Mouse (Mus musculus) heart, postnatal 0 days (tissue): ENCODE measurements around the gene Zfp692. TPM values are rescaled to one million over a fixed set of nuclear protein-coding genes. Genes with fewer than 3 reads are reported as not detected.

ENCODE experiments used
- ATAC-seq: fragments of 200-750 bp; cut with Nextera tagmentation; 2 replicates; pipeline ENCODE4 v1.8.0; 2017; ENCODE audit warnings: low read depth, moderate number of reproducible peaks, moderate library complexity; ENCODE audit not compliant: insufficient read depth
- DNase-seq: peaks from one replicate; pipeline ENCODE4 v3.0.0-alpha.2; 2016; ENCODE audit warnings: low spot score
- H3K27ac ChIP-seq: fragments of 300-500 bp; sonication (generic); 2 replicates; pipeline ENCODE4 v1.5.1; 2014; ENCODE audit warnings: low read depth, mild to moderate bottlenecking
- H3K27me3 ChIP-seq: fragments of 300-500 bp; sonication (generic); 2 replicates; pipeline ENCODE4 v1.6.1; 2014; ENCODE audit warnings: low read length, mixed read lengths; ENCODE audit not compliant: control insufficient read depth, insufficient read depth
- H3K36me3 ChIP-seq: fragments of 300-500 bp; sonication (generic); replicated peaks from 2 replicates; pipeline ENCODE4 v1.6.1; 2014; ENCODE audit warnings: low read length, mixed read lengths; ENCODE audit not compliant: control insufficient read depth, insufficient read depth
- H3K4me1 ChIP-seq: fragments of 300-500 bp; sonication (generic); 2 replicates; pipeline ENCODE4 v1.6.1; 2014; ENCODE audit warnings: antibody characterized with exemption; ENCODE audit not compliant: control insufficient read depth, insufficient read depth
- H3K4me2 ChIP-seq: fragments of 300-500 bp; sonication (generic); 2 replicates; pipeline ENCODE4 v1.6.1; 2014; ENCODE audit warnings: low read depth, mild to moderate bottlenecking, low read length, moderate library complexity
- H3K4me3 ChIP-seq: fragments of 300-500 bp; sonication (generic); 2 replicates; pipeline ENCODE4 v1.5.1; 2014; ENCODE audit warnings: low read depth, low read length
- H3K9ac ChIP-seq: fragments of 300-500 bp; sonication (generic); replicated peaks from 2 replicates; pipeline ENCODE4 v1.6.1; 2014; ENCODE audit warnings: low read depth, low read length, mixed read lengths
- H3K9me3 ChIP-seq: fragments of 300-500 bp; sonication (generic); replicated peaks from 2 replicates; pipeline ENCODE4 v1.6.1; 2016; ENCODE audit warnings: low read length; ENCODE audit not compliant: control insufficient read depth
- CTCF ChIP-seq: IDR thresholded peaks from 2 replicates; pipeline ENCODE4 v1.5.1; 2016; ENCODE audit warnings: antibody characterized with exemption, control low read depth, low read depth
- EP300 ChIP-seq: IDR thresholded peaks from 2 replicates; pipeline ENCODE4 v1.6.1; 2016; ENCODE audit warnings: antibody characterized with exemption, low read depth
- WGBS: fragments of 180-500 bp; shearing (Covaris S2); extraction: QIAGEN DNeasy Blood & Tissue Kit; methylation state at CpG from one replicate; pipeline ENCODE4 v1.1.7; 2014; 5-methylcytosine and 5-hydroxymethylcytosine counted together
- polyA plus RNA-seq: library from polyadenylated mRNA; unstranded; fragments of >200 nt; fragmentation: Nextera tagmentation; extraction: Ambion mirVana; gene quantifications from 2 replicates; pipeline ENCODE4 v1.2.1, GENCODE M21; 2015
- total RNA-seq: library from RNA; depleted of rRNA; stranded (reverse); fragments of >200 nt; gene quantifications from 2 replicates; pipeline ENCODE4 v1.2.3, GENCODE M21; 2014; ENCODE audit warnings: low replicate concordance

Gene Zfp692
- total and polyA plus RNA-seq, 2 experiments from 2014 or later = 5.0 to 12.6 TPM

GRCm38 (mm10) chr11:58308661-58309060 lies 1.8 kb downstream of the Zfp692 start:
- TF ChIP-seq CTCF = no peak
- no peak for TF ChIP-seq EP300
- Histone ChIP-seq H3K27me3 (no peaks in the 10 kb centered on the region), H3K4me2 (no peak overlapping the region), H3K9ac (no peak overlapping the region), H3K4me1 (peaks cover 9% of the 10 kb centered on the region), H3K4me3 (no peak overlapping the region), H3K27ac (no peak overlapping the region), H3K36me3 (no peaks in the 10 kb centered on the region), H3K9me3 (no peaks in the 10 kb centered on the region)
- no peak for ATAC-seq
- DNase-seq = no peak
- 95% methylated on average over 9 of the region's 9 CpGs for WGBS

- H3K4me3 ChIP-seq = no peak overlapping the region
- no peaks in the 10 kb centered on the region for H3K4me1 ChIP-seq
- no peaks in the 10 kb centered on the region for H3K27me3 ChIP-seq
- DNase-seq (no peak), ATAC-seq (no peak)
- no peaks in the 10 kb centered on the region for H3K9me3 ChIP-seq
- peaks cover 32% of the 10 kb centered on the region for H3K36me3 ChIP-seq
- H3K27ac ChIP-seq = no peak overlapping the region
- H3K4me2 ChIP-seq = no peak overlapping the region
- WGBS = 53% methylated on average over 6 of the region's 6 CpGs
- no peak overlapping the region for H3K9ac ChIP-seq
- TF ChIP-seq CTCF = no peak
- no peak for TF ChIP-seq EP300
Measured at GRCm38 (mm10) chr11:58314069-58314468, 7.2 kb downstream of the Zfp692 start.

GRCm38 (mm10) chr11:58315536-58316168 lies 8.8 kb downstream of the Zfp692 start:
- no peak for DNase-seq
- no peak for ATAC-seq
- H3K4me3 ChIP-seq = no peak overlapping the region
- no peaks in the 10 kb centered on the region for H3K27me3 ChIP-seq
- H3K4me2 ChIP-seq = no peak overlapping the region
- 90% methylated on average over 5 of the region's 5 CpGs for WGBS
- H3K9me3 ChIP-seq = no peaks in the 10 kb centered on the region
- no peak overlapping the region for H3K27ac ChIP-seq
- 0 out of 2 replicates have a peak, but pooled peaks cover under 1% of the 10 kb centered on the region for H3K4me1 ChIP-seq
- H3K36me3 ChIP-seq = peaks cover 40% of the 10 kb centered on the region
- TF ChIP-seq CTCF (no peak), EP300 (no peak)
- H3K9ac ChIP-seq = no peak overlapping the region

GRCm38 (mm10) chr11:58316344-58316743 lies 9.5 kb downstream of the Zfp692 start:
- ATAC-seq (no peak), DNase-seq (no peak)
- TF ChIP-seq EP300 = no peak
- TF ChIP-seq CTCF = no peak
- Histone ChIP-seq H3K4me3 (no peak overlapping the region), H3K36me3 (peaks cover 45% of the 10 kb centered on the region), H3K9me3 (no peaks in the 10 kb centered on the region), H3K9ac (no peak overlapping the region), H3K4me2 (no peak overlapping the region), H3K27me3 (no peaks in the 10 kb centered on the region), H3K27ac (no peak overlapping the region), H3K4me1 (0 out of 2 replicates have a peak, but pooled peaks cover 6% of the 10 kb centered on the region)
- 84% methylated on average over 17 of the region's 17 CpGs for WGBS

GRCm38 (mm10) chr11:58316768-58317390 lies 10.0 kb downstream of the Zfp692 start:
- DNase-seq (no peak), ATAC-seq (no peak)
- no peak overlapping the region for H3K27ac ChIP-seq
- H3K9me3 ChIP-seq = no peaks in the 10 kb centered on the region
- H3K27me3 ChIP-seq = no peaks in the 10 kb centered on the region
- no peak overlapping the region for H3K9ac ChIP-seq
- H3K36me3 ChIP-seq = peaks cover 46% of the 10 kb centered on the region
- no peak overlapping the region for H3K4me2 ChIP-seq
- H3K4me3 ChIP-seq = no peak overlapping the region
- WGBS = 72% methylated on average over 28 of the region's 28 CpGs
- H3K4me1 ChIP-seq = peaks cover 11% of the 10 kb centered on the region
- TF ChIP-seq CTCF = no peak
- TF ChIP-seq EP300 = no peak
